Mouse (Mus musculus): ENCODE measurements around the gene Kifc3.

The Kifc3 gene

DNA sequence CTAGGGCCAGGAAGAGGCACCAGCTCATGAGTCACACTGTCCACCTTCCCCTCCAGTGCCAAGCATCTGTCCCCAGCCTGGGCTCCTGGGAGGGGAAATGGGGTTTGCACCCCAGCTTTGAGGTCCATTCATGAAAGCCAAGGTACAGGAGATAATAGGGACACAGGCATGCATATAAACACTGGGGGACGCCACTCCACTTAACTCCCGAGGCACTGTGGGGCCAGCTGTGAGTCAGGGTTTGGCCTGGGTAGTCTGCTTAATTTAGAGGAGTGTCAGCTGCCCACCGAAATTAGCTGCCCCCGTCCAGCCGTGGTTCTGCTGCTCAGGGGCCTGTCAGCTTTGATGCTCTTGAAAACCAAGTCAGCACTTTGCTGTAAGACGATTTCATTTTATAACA is 39.8 kb downstream of the Kifc3 start:
- H3K36me3 ChIP-seq (ENCODE audit: insufficient read depth, low read length) = no peaks in the 10 kb centered on the region
- peaks cover 5% of the 10 kb centered on the region for H3K4me1 ChIP-seq (replicated peaks; ENCODE audit: low read depth, low read length)
- H3K27me3 ChIP-seq (ENCODE audit: insufficient read depth, low read length) = peaks cover 11% of the 10 kb centered on the region
- no peak for TF ChIP-seq CTCF (conservative IDR thresholded peaks at IDR 0.05; ENCODE audit: low read length)
- no peak for TF ChIP-seq POU5F1 (IDR thresholded peaks at IDR 0.05; ENCODE audit: borderline replicate concordance, low read length)
- no peak for TF ChIP-seq NANOG (IDR thresholded peaks at IDR 0.05; ENCODE audit: borderline replicate concordance, low read length)
- H3K4me3 ChIP-seq (replicated peaks; ENCODE audit: low read length) = no peak overlapping the region
- H3K9me3 ChIP-seq (ENCODE audit: low read length) = no peaks in the 10 kb centered on the region

- no peaks in the 10 kb centered on the region for H3K27me3 ChIP-seq (ENCODE audit: insufficient read depth, low read length)
- no peaks in the 10 kb centered on the region for H3K36me3 ChIP-seq (ENCODE audit: insufficient read depth, low read length)
- TF ChIP-seq CTCF (conservative IDR thresholded peaks at IDR 0.05; ENCODE audit: low read length) (no peak), NANOG (IDR thresholded peaks at IDR 0.05; ENCODE audit: borderline replicate concordance, low read length) (no peak), POU5F1 (IDR thresholded peaks at IDR 0.05; ENCODE audit: borderline replicate concordance, low read length) (no peak)
- H3K4me1 ChIP-seq (replicated peaks; ENCODE audit: low read depth, low read length) = no peaks in the 10 kb centered on the region
- no peak overlapping the region for H3K4me3 ChIP-seq (replicated peaks; ENCODE audit: low read length)
- H3K9me3 ChIP-seq (ENCODE audit: low read length) = no peaks in the 10 kb centered on the region
Observed at GRCm38 (mm10) chr8:95159344-95159743, 43.3 kb downstream of the Kifc3 start.

GRCm38 (mm10) chr8:95158654-95159053 is 44.0 kb downstream of the Kifc3 start:
- TF ChIP-seq CTCF (conservative IDR thresholded peaks at IDR 0.05; ENCODE audit: low read length) (no peak), NANOG (IDR thresholded peaks at IDR 0.05; ENCODE audit: borderline replicate concordance, low read length) (no peak), POU5F1 (IDR thresholded peaks at IDR 0.05; ENCODE audit: borderline replicate concordance, low read length) (no peak)
- Histone ChIP-seq H3K36me3 (ENCODE audit: insufficient read depth, low read length) (no peaks in the 10 kb centered on the region), H3K4me3 (replicated peaks; ENCODE audit: low read length) (no peak overlapping the region), H3K9me3 (ENCODE audit: low read length) (no peaks in the 10 kb centered on the region), H3K27me3 (ENCODE audit: insufficient read depth, low read length) (no peaks in the 10 kb centered on the region), H3K4me1 (replicated peaks; ENCODE audit: low read depth, low read length) (no peaks in the 10 kb centered on the region)

GRCm38 (mm10) chr8:95157145-95157544 is 45.5 kb downstream of the Kifc3 start:
- H3K4me3 ChIP-seq (replicated peaks; ENCODE audit: low read length) = no peak overlapping the region
- TF ChIP-seq CTCF (conservative IDR thresholded peaks at IDR 0.05; ENCODE audit: low read length) (no peak), NANOG (IDR thresholded peaks at IDR 0.05; ENCODE audit: borderline replicate concordance, low read length) (no peak)
- H3K36me3 ChIP-seq (ENCODE audit: insufficient read depth, low read length) = no peaks in the 10 kb centered on the region
- H3K27me3 ChIP-seq (ENCODE audit: insufficient read depth, low read length) = no peaks in the 10 kb centered on the region
- no peaks in the 10 kb centered on the region for H3K4me1 ChIP-seq (replicated peaks; ENCODE audit: low read depth, low read length)
- H3K9me3 ChIP-seq (ENCODE audit: low read length) = no peaks in the 10 kb centered on the region

DNA sequence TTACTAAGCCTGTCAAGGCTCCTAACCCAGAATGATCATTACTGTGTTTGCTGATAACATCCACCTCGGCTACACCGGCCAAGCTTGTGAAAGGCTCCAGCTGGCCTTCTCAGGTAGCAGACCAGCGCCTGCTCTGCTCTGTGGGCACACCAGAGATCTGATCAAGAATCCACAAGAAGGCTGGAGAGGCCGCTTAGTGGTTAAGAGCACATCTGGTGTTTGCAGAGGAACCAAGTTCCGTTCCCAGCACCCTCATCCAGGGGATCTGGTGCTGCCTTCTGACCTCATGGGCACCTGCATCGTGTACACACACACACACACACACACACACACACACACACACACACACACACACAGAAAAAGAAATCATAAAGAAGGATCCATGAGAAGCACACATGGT is 46.5 kb downstream of the Kifc3 start:
- TF ChIP-seq NANOG (IDR thresholded peaks at IDR 0.05; ENCODE audit: borderline replicate concordance, low read length) (no peak), POU5F1 (IDR thresholded peaks at IDR 0.05; ENCODE audit: borderline replicate concordance, low read length) (no peak), CTCF (conservative IDR thresholded peaks at IDR 0.05; ENCODE audit: low read length) (no peak)
- H3K4me1 ChIP-seq (replicated peaks; ENCODE audit: low read depth, low read length) = no peaks in the 10 kb centered on the region; the same call in 1 of the 2 replicates
- H3K9me3 ChIP-seq (ENCODE audit: low read length) = no peaks in the 10 kb centered on the region
- no peaks in the 10 kb centered on the region for H3K36me3 ChIP-seq (ENCODE audit: insufficient read depth, low read length)
- no peaks in the 10 kb centered on the region for H3K27me3 ChIP-seq (ENCODE audit: insufficient read depth, low read length)
- no peak overlapping the region for H3K4me3 ChIP-seq (replicated peaks; ENCODE audit: low read length)

GRCm38 (mm10) chr8:95155361-95155760 is 47.3 kb downstream of the Kifc3 start:
- H3K4me3 ChIP-seq (replicated peaks; ENCODE audit: low read length) = no peak overlapping the region
- no peaks in the 10 kb centered on the region; the same call in 1 of the 2 replicates for H3K4me1 ChIP-seq (replicated peaks; ENCODE audit: low read depth, low read length)
- TF ChIP-seq POU5F1 (IDR thresholded peaks at IDR 0.05; ENCODE audit: borderline replicate concordance, low read length) (no peak), NANOG (IDR thresholded peaks at IDR 0.05; ENCODE audit: borderline replicate concordance, low read length) (no peak), CTCF (conservative IDR thresholded peaks at IDR 0.05; ENCODE audit: low read length) (no peak)

GRCm38 (mm10) chr8:95154654-95155053 is 48.0 kb downstream of the Kifc3 start:
- H3K36me3 ChIP-seq (ENCODE audit: insufficient read depth, low read length) = no peaks in the 10 kb centered on the region
- no peak overlapping the region for H3K4me3 ChIP-seq (replicated peaks; ENCODE audit: low read length)
- H3K4me1 ChIP-seq (replicated peaks; ENCODE audit: low read depth, low read length) = peaks cover 2% of the 10 kb centered on the region
- no peaks in the 10 kb centered on the region for H3K9me3 ChIP-seq (ENCODE audit: low read length)
- peaks cover 2% of the 10 kb centered on the region; the same call in 1 of the 2 replicates for H3K27me3 ChIP-seq (ENCODE audit: insufficient read depth, low read length)
- TF ChIP-seq POU5F1 (IDR thresholded peaks at IDR 0.05; ENCODE audit: borderline replicate concordance, low read length) (no peak), CTCF (conservative IDR thresholded peaks at IDR 0.05; ENCODE audit: low read length) (no peak), NANOG (IDR thresholded peaks at IDR 0.05; ENCODE audit: borderline replicate concordance, low read length) (no peak)

More at GRCm38 (mm10) chr8:95155361-95155760, 47.3 kb downstream of the Kifc3 start:
- Histone ChIP-seq H3K9me3 (ENCODE audit: low read length) (no peaks in the 10 kb centered on the region), H3K36me3 (ENCODE audit: insufficient read depth, low read length) (no peaks in the 10 kb centered on the region), H3K27me3 (ENCODE audit: insufficient read depth, low read length) (no peaks in the 10 kb centered on the region)

DNA sequence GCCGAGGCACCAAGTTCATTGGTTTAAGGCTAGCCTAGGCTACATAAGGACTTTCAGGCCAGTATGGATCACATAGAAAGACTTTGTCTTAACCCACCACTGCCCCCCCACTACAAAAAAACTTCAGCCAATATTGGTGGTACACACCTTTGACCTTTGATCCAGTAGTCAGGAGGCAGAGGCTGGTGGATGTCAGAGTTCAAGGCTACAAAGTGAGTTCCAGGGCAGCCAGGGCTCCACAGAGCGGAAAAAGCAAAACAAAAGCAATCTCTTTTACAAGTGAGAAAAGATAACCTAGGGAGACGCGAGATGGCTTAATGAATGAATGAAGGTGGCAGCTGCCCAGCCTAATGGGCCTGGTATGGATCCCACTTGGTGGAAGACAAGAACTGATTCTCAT is 48.6 kb downstream of the Kifc3 start:
- H3K27me3 ChIP-seq (ENCODE audit: insufficient read depth, low read length) = peaks cover 2% of the 10 kb centered on the region; the same call in 1 of the 2 replicates
- H3K4me1 ChIP-seq (replicated peaks; ENCODE audit: low read depth, low read length) = peaks cover 8% of the 10 kb centered on the region
- no peaks in the 10 kb centered on the region for H3K9me3 ChIP-seq (ENCODE audit: low read length)
- H3K4me3 ChIP-seq (replicated peaks; ENCODE audit: low read length) = no peak overlapping the region
- TF ChIP-seq CTCF (conservative IDR thresholded peaks at IDR 0.05; ENCODE audit: low read length) (no peak), POU5F1 (IDR thresholded peaks at IDR 0.05; ENCODE audit: borderline replicate concordance, low read length) (no peak), NANOG (IDR thresholded peaks at IDR 0.05; ENCODE audit: borderline replicate concordance, low read length) (no peak)
- no peaks in the 10 kb centered on the region for H3K36me3 ChIP-seq (ENCODE audit: insufficient read depth, low read length)

DNA sequence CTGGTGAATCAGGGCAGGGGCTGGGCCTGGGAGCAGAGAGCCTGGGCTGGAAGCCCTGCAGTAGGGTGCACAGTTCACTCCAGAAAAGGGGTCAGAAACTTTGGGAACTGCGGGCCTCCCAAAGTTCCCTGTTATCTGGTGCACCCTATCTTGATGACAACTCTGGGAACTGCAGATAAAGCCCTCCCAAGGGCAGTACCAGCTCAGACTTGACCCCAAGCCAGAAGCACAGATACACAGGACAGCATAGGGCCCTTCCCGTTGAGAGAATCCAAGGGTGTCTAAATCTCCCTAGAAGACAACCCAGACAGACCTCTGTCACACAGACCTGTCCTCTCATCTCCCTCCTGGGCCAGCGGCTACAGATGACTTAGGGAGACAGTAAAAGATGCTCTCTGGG is 52.0 kb downstream of the Kifc3 start:
- H3K27me3 ChIP-seq (ENCODE audit: insufficient read depth, low read length) = peaks cover 2% of the 10 kb centered on the region; the same call in 1 of the 2 replicates
- H3K4me1 ChIP-seq (replicated peaks; ENCODE audit: low read depth, low read length) = peaks cover 28% of the 10 kb centered on the region
- no peaks in the 10 kb centered on the region for H3K9me3 ChIP-seq (ENCODE audit: low read length)
- H3K36me3 ChIP-seq (ENCODE audit: insufficient read depth, low read length) = no peaks in the 10 kb centered on the region
- no peak overlapping the region for H3K4me3 ChIP-seq (replicated peaks; ENCODE audit: low read length)
- TF ChIP-seq NANOG (IDR thresholded peaks at IDR 0.05; ENCODE audit: borderline replicate concordance, low read length) (no peak), CTCF (conservative IDR thresholded peaks at IDR 0.05; ENCODE audit: low read length) (no peak), POU5F1 (IDR thresholded peaks at IDR 0.05; ENCODE audit: borderline replicate concordance, low read length) (no peak)
